Mouse (Mus musculus) frontal cortex, postnatal 25 days (tissue): ENCODE results near the gene Gm10570.

ENCODE experiments used
- DNase-seq, 2 experiments: peaks; one replicate each; pipeline ENCODE4 v3.0.0; 2022; ENCODE audit warnings: low spot score in 2 of 2

Gm10570 gene

DNA sequence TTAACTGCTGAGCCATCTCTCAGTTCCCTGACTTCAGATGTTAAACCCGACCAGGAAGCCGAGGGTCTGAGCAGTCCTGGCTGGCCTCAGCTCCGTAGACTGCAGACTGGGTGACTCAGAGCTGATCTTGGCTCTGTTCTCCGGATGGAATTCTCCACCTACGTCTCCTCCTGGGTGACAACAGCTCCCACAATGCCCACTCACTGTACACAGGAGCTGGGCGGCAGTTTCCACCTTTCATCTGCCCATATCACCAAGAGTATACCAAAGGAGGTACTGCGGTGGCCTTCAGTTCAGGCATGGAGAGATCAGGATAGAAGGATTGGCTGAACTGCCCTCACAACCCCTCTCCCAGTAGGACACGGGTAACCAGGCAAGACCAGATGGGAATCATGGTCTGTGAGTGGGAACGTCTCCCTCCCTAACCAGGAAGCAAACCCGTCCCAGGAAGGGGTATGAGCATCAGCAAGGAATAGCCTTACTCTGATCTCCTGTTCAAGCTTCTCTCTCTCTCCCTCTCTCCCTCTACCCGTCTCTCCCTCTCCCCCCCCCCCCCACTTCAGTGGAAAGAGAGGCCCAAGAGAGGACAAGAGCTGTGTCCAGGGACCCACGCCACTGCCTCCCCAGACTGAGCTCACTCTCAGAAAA is 34.7 kb downstream of the Gm10570 start:
- DNase-seq = peak; percentile 15 to 37

DNA sequence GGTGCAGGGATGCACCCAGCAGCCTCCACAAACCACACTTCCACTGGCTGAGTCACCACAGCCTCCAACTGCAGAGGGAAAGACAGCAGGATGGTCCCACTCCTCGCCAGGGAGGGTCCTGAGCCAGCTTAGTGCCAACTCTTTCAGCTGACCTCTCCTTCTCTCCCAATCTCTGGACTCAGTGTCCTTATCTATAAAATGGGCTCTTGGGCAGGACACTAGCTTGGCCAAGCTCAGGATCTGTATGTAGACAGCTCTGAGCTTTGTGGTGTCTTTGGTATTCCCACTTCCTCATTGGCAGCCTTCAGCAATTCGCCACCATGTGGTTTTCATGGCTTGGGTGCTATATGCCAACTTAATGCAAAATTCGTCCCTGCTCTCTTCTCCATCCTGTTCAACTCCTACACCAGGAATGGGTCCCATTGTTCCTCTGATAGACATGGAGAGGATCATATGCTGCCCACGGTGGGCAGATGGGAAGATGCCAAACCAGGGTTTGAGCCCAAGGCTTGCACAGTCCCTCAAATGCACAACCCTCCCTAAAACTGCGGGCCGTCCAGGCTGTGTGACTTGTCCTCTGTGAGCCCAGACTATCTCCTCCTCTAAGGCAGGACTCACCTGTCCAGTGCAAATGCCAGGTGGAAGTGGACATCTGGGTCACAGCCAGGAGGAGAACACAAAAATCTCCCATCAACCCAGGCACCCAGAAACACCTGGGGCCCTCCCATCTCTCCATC is 37.7 kb downstream of the Gm10570 start:
- no peak for DNase-seq

DNA sequence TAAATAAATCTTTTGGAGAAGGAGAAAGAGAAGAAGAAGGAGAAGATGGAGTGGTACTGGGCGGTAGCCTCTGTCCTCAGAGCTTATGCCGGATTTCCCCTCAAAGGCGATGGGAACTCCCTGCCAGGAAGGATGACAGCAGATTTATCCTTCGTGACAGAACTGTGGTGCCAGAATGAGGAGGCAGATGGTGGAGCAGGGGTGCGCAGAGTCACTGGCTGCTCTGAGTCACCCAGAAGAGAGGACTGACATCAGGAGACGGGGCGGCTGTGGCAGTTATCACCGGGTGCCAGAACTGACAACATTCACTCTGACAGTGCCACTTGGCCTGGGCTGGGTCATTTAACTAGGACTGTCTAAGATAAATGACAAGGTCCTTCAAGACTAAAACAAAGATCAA is 38.4 kb downstream of the Gm10570 start:
- peak; percentile 33 to 57 for DNase-seq

- DNase-seq = no peak
Observed at GRCm38 (mm10) chr4:130268736-130269135, 39.7 kb downstream of the Gm10570 start.

DNA sequence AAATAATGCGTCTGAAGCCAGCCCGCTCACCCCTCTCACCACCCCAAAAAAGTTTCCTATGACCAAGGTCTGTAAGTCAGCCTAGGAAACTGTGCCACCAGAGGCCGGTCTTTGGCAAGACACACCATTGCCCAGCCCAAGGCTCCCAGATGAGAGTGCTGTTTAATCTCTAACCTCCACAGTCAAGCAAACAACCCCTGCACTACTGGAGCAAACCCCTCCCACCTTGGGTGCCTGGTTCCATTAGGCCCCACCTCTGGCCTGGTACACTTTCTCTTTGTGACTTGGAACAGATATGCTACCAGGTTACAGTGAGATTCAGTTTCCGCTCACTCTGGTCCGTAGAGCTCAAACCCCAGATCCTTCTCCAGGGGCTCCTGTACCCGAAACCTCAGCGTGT is 41.4 kb downstream of the Gm10570 start:
- no peak for DNase-seq

- DNase-seq = no peak
Observed at GRCm38 (mm10) chr4:130266601-130267000, 41.9 kb downstream of the Gm10570 start.

DNA sequence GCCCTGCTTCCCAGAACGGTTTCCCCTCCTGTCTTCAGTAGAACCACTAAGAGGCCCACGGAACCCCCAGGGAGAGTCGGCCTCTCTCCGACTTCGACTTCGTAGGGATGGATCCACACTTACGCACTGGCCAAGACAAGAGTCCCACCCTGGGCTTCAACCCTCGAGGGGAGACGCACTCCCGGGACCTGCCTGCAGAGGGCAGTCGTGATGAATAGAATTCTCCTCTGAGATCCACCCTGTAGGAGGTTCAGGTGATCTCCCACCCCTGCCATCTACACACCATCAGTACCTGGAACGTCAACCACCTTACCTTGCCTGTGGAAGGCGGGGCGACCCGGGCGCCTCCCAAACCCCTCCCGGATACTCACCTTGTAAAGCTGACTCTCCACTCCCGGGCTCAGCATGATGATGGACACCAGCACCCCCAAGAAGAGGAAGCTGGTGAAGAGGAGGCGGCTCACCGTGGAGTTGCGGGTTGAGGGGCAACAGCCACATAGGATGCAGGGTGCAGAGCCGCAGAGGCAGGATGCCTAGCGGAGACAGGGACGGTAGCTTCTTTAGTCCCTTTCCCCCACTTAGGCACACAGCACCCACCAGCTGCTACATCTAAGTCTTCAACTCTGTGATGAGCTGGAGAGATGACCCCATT is 43.6 kb downstream of the Gm10570 start:
- DNase-seq = peak; percentile 52 to 60

- no peak for DNase-seq
Observed at GRCm38 (mm10) chr4:130264131-130264530, 44.3 kb downstream of the Gm10570 start.

DNA sequence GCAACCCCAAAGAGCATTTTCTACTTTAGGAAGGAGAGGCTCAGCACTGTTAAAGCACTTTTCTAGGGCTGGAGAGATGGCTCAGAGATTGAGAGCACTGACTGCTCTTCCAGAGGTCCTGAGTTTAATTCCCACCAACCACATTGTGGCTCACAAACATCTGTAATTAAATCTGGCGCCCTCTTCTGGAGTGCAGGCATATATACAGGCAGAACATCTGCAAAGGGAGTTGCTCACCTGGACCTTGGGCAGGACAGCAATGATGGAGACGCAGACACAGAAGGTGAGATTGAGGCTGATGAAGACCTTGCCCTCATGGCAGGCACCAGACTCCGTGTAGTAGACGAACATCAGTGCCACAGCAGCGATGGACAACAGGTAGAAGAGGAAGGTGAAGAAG is 48.1 kb downstream of the Gm10570 start:
- DNase-seq = no peak
